Mouse (Mus musculus): ENCODE measurements around the gene Krt87. TPM values are rescaled to one million over a fixed set of nuclear protein-coding genes. Genes with fewer than 3 reads are reported as not detected.
A peak's percentile ranks its signal among the peaks of the same experiment; 100 is the strongest.

Gene Krt87
- polyA plus RNA-seq, 1 experiment from 2014 or later: 0.21 TPM

DNA sequence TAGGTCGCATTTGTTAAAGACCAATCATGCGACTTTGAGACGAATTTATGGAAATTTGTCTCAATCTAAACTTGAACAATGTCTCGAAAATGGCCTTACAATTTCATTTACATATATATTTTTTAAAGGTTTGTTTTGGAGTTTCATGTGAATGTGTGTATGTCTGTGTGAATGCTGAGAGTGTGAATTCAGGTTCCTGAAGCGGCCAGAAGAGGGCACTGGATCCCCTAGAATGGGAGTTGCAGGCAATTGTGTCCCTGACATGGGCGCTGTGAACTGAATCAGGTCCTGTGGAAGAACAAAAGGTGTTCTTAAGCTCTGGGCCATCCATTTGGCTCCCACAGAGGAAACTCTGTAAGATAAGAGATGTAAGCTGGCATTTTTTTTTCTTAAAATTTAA is 17.3 kb upstream of the Krt87 start:
- no peak for ATAC-seq
- H3K4me3 ChIP-seq (replicated peaks): no peak overlapping the region
- H3K27ac ChIP-seq: no peak overlapping the region
- no peaks in the 10 kb centered on the region for H3K9me3 ChIP-seq
- H3K4me2 ChIP-seq (replicated peaks): no peak overlapping the region
- H3K36me3 ChIP-seq: no peaks in the 10 kb centered on the region
- no peaks in the 10 kb centered on the region for H3K4me1 ChIP-seq (replicated peaks)
- H3K27me3 ChIP-seq (replicated peaks): no peaks in the 10 kb centered on the region
- 92% methylated on average over 6 of the region's 6 CpGs for WGBS
- no peak overlapping the region for H3K9ac ChIP-seq

DNA sequence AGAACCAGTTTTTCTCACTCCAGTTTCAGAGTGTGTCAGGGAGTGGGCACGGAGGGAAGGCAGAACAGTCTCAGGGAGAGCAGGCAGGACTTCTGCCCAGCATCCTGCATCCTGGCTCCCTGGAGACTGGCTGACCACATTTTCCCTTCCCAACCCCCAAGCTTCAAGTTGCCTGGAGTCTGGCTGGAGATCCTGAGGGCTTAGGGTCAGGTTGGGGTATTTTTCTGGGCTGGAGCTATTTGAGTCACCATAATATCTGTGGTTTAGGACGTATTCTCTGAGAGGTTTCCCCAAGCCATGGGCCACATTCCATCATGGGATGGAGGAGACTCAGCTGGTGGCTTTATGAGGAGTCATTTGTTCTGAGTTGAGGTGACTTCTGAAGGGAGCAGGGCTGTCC is 16.7 kb upstream of the Krt87 start:
- H3K27ac ChIP-seq: no peak overlapping the region
- no peak for ATAC-seq
- no peaks in the 10 kb centered on the region for H3K4me1 ChIP-seq (replicated peaks)
- no peaks in the 10 kb centered on the region for H3K27me3 ChIP-seq (replicated peaks)
- no peaks in the 10 kb centered on the region for H3K9me3 ChIP-seq
- WGBS: 79% methylated on average over 2 of the region's 2 CpGs
- H3K36me3 ChIP-seq: no peaks in the 10 kb centered on the region
- no peak overlapping the region for H3K4me3 ChIP-seq (replicated peaks)
- no peak overlapping the region for H3K9ac ChIP-seq
- no peak overlapping the region for H3K4me2 ChIP-seq (replicated peaks)

DNA sequence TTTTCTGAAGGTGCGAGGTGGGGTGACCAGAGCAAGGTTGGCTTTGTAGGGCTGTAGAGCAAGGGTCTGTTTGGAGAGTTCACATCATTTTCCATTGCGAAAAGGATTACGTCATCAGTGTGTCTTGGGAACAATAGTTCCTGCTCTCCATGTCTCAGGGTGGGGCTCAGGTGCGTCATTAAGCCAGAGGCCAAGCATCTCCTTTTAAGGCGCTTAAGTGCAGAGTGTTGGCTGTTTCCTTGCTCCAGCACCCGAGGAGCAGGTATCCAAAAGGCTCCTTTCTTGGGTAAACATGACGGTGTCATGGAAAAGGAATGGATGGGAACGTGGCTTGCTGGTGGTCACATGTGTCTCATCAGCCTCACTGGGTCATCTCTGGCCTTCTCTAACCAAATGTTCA is 16.2 kb upstream of the Krt87 start:
- 0 out of 2 replicates have a peak, but pooled peaks have one; percentile 47 for ATAC-seq
- no peaks in the 10 kb centered on the region for H3K27me3 ChIP-seq (replicated peaks)

DNA sequence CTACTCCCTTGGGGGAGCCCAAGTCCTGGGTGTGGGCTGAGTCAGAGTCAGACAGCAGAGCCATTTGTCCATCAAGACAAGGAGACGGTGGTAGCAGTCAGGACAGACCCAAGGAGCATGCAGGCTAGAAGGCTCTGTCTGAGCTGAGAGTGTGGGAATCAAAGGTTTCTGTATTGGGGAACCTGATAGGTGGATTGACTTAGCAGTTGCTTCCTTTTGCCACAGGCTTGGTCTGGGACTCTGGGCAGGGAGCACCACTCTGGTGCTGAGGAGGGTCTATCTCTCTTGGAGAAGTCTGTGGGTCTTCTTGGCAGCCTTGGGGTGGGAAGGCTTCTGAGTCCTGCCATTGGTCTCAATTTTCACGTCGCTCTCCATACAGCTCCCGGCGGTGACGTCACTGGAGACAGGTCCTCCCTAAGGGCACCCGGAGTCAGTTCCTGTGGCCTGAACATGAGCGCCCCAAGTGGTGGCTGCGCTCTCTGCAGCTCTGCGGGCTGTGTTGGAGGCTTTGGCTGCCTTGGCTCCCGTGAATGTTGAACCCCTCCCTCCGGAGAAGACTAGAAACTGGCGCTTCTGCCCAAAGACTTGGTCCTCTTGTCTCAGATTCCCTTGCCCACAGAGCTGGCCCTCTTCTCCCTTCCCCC is 14.6 kb upstream of the Krt87 start:
- no peaks in the 10 kb centered on the region for H3K9me3 ChIP-seq
- H3K4me2 ChIP-seq (replicated peaks): peak overlapping the region; percentile 40
- H3K27me3 ChIP-seq (replicated peaks): no peaks in the 10 kb centered on the region
- WGBS: 7% methylated on average over 13 of the region's 13 CpGs
- no peaks in the 10 kb centered on the region for H3K4me1 ChIP-seq (replicated peaks)
- peak; percentile 83 for ATAC-seq
- no peak overlapping the region for H3K9ac ChIP-seq
- no peaks in the 10 kb centered on the region for H3K36me3 ChIP-seq
- no peak overlapping the region for H3K27ac ChIP-seq
- no peak overlapping the region for H3K4me3 ChIP-seq (replicated peaks)

More for the DNA sequence above, 16.2 kb upstream of the Krt87 start:
- 75% methylated on average over 8 of the region's 8 CpGs for WGBS
- no peak overlapping the region for H3K4me2 ChIP-seq (replicated peaks)
- no peak overlapping the region for H3K4me3 ChIP-seq (replicated peaks)
- H3K4me1 ChIP-seq (replicated peaks): no peaks in the 10 kb centered on the region
- no peaks in the 10 kb centered on the region for H3K9me3 ChIP-seq
- H3K27ac ChIP-seq: no peak overlapping the region
- no peak overlapping the region for H3K9ac ChIP-seq
- no peaks in the 10 kb centered on the region for H3K36me3 ChIP-seq

DNA sequence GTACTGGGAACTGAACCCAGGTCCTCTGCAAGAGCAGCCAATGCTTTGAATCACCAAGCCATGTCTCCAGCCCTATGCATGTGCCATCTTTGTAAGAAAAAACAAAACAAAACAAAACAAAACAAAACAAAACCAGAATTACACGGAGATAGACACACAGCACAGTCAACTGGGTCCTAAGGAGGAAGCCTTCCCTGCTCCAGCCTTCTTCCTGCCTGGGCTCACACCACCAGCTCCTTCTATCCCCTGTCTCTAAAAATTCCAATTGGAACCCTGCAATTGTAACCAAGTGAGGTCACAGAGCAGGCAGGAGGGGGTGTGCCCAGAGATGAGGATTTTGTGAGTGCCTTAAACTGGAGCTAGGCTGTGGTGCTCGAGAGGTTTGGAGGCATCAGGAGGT is 8.8 kb upstream of the Krt87 start, which contains the start of gene Krt88:
Gene Krt88 (plus strand): TSS at position 301 of the 400 bp plus-strand sequence.
- H3K4me1 ChIP-seq (replicated peaks): no peaks in the 10 kb centered on the region
- no peak within 1 kb of the TSS for H3K4me2 ChIP-seq (replicated peaks)
- 75% methylated on average over 2 of the region's 2 CpGs for WGBS
- no peak within 1 kb of the TSS for H3K27ac ChIP-seq
- ATAC-seq: no peak
- H3K27me3 ChIP-seq (replicated peaks): no peaks in the 10 kb centered on the region
- no peaks in the 10 kb centered on the region for H3K36me3 ChIP-seq
- H3K4me3 ChIP-seq (replicated peaks): no peak within 1 kb of the TSS
- no peak within 1 kb of the TSS for H3K9ac ChIP-seq
- H3K9me3 ChIP-seq: no peaks in the 10 kb centered on the region

DNA sequence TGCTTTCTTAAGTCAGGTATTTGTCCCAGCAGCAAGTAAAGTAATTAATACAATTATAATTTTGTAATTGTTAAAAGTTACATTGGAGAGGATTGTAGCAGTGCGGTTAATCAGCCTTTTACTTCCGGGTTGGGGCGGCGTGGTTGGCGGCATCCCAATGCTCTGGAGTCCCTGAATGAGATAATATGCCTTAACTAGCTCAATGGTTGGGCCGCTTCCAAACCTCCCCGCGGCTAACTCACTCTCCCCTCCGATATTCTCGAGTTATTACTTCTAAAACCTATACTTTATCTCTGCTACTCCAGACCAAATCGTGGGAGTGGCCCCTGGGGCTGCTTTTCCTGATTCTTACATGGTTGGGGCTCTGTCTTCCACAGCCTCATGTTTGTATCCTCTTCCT is 8.0 kb upstream of the Krt87 start:
- ATAC-seq: no peak
- H3K4me1 ChIP-seq (replicated peaks): no peaks in the 10 kb centered on the region
- H3K4me2 ChIP-seq (replicated peaks): no peak overlapping the region
- no peak overlapping the region for H3K4me3 ChIP-seq (replicated peaks)
- no peak overlapping the region for H3K27ac ChIP-seq
- 74% methylated on average over 11 of the region's 11 CpGs for WGBS
- H3K36me3 ChIP-seq: no peaks in the 10 kb centered on the region
- no peaks in the 10 kb centered on the region for H3K27me3 ChIP-seq (replicated peaks)
- no peaks in the 10 kb centered on the region for H3K9me3 ChIP-seq
- no peak overlapping the region for H3K9ac ChIP-seq

DNA sequence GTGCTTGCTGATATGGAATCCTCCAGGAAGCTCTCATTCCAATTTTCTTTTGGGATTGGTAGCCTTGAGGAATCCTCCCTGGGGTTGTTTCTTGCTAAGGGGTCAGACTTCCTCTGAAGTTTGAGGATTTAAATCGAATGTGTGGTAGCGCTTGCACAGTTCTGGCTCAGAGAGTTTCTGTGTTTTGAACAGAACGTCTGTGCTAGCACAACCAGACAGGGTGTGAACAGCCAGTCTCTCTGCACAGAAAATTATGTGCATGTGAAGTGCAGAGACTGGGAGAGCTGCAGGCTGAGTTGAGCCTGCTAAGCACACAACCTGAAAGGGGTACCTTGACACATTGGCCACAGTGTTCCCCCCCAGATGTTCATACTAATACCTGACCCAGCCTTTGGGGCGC is 2.2 kb upstream of the Krt87 start:
- Histone ChIP-seq H3K27me3 (replicated peaks) (peaks cover 23% of the 10 kb centered on the region), H3K9me3 (no peaks in the 10 kb centered on the region), H3K36me3 (no peaks in the 10 kb centered on the region), H3K4me1 (replicated peaks) (peaks cover 5% of the 10 kb centered on the region), H3K9ac (no peak overlapping the region), H3K27ac (no peak overlapping the region), H3K4me2 (replicated peaks) (no peak overlapping the region), H3K4me3 (replicated peaks) (no peak overlapping the region)
- no peak for ATAC-seq
- WGBS: 76% methylated on average over 4 of the region's 4 CpGs

DNA sequence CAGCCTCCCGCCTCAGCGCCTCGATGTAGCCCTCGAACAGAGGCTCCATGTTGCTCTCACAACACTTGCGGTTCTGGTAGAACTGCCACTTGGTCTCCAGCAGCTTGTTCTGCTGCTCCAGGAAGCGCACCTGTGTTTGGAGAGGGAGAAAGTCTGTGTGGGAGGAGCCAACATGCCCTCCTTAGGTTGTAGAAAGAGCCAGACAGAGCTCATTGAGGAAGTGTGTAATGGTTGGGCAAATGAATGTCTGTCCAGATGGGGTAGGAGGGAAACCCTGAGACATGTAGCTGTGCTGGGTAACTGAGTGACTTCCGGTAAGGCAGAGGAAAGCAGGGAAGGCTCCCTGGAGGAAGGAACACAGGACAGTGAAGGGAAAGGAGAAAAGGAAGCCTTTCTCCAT is 2.0 kb downstream of the Krt87 start:
- Histone ChIP-seq H3K9me3 (no peaks in the 10 kb centered on the region), H3K27ac (no peak overlapping the region), H3K27me3 (replicated peaks) (peaks cover 23% of the 10 kb centered on the region), H3K4me3 (replicated peaks) (no peak overlapping the region), H3K4me2 (replicated peaks) (no peak overlapping the region), H3K4me1 (replicated peaks) (peaks cover 5% of the 10 kb centered on the region), H3K36me3 (no peaks in the 10 kb centered on the region), H3K9ac (no peak overlapping the region)
- WGBS: 78% methylated on average over 7 of the region's 7 CpGs
- ATAC-seq: no peak; the same call in 1 of the 2 replicates

DNA sequence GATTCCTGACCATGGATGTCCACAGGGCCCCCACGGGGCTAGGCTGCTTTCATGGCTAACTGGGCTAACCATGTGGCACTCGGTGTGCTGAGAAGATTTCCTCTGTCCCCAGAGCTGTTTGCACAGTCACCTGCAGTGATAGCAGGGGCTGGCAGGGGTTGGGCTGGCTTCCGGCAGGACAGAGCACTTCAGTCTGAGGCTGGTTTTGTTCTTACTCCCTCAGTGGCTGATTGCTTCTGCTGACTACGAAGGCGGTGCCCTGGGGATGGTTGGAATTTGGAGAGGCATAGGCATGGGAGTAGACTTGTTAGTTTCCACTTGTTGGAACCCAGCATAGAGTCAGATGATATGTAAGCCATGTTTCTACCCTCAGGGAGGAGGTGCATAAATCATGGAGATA is 13.7 kb downstream of the Krt87 start:
- Histone ChIP-seq H3K4me2 (replicated peaks) (no peak overlapping the region), H3K36me3 (no peaks in the 10 kb centered on the region), H3K9ac (no peak overlapping the region), H3K4me3 (replicated peaks) (no peak overlapping the region), H3K4me1 (replicated peaks) (peaks cover 5% of the 10 kb centered on the region; the same call in 1 of the 2 replicates), H3K9me3 (no peaks in the 10 kb centered on the region), H3K27ac (no peak overlapping the region), H3K27me3 (replicated peaks) (no peaks in the 10 kb centered on the region)
- no peak for ATAC-seq
- WGBS: 26% methylated on average over 5 of the region's 5 CpGs

DNA sequence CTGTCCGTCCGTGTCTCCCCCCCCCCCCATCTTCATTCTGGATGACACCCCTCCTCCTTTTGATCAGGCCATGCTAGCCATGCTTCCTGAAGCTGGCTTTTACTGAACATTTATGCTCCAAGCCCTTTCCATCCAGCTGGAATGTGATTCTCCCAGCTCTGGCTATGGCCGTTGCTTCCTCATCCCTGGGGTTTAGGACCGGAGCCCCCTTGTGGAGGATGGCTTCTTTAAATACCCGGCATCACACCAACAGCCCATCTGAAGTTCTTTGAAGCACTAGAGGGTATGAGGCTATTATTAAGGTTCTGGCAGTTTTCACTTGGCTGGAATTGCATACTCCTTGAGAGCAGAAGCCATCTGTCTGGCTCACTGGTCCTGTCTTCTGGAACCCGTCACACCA is 17.7 kb downstream of the Krt87 start:
- Histone ChIP-seq H3K27ac (no peak overlapping the region), H3K36me3 (no peaks in the 10 kb centered on the region), H3K4me2 (replicated peaks) (no peak overlapping the region), H3K9me3 (no peaks in the 10 kb centered on the region), H3K4me3 (replicated peaks) (no peak overlapping the region), H3K27me3 (replicated peaks) (no peaks in the 10 kb centered on the region), H3K4me1 (replicated peaks) (peaks cover 5% of the 10 kb centered on the region; the same call in 1 of the 2 replicates), H3K9ac (no peak overlapping the region)
- no peak for ATAC-seq
- WGBS: 48% methylated on average over 6 of the region's 6 CpGs

DNA sequence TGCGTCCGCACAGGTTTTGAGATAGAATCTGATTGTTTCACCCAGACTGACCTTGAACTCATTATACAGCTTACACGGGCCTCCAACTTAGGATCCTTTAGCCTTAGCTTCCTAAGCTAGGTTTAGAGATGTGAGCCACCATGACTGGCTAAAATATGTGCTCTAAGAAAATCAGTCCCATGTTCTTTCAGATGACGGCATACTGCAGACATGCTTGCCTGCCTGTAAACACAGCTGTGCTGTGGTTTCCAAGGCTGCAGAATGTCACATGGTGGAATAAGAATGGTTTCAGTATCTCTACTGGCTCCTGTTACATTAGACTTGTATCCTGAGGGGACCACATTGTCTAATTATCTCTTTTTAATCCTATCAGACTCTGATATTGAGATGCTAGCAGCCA is 19.7 kb downstream of the Krt87 start:
- no peak overlapping the region for H3K4me3 ChIP-seq (replicated peaks)
- no peak for ATAC-seq
- WGBS: 72% methylated on average over 4 of the region's 4 CpGs

DNA sequence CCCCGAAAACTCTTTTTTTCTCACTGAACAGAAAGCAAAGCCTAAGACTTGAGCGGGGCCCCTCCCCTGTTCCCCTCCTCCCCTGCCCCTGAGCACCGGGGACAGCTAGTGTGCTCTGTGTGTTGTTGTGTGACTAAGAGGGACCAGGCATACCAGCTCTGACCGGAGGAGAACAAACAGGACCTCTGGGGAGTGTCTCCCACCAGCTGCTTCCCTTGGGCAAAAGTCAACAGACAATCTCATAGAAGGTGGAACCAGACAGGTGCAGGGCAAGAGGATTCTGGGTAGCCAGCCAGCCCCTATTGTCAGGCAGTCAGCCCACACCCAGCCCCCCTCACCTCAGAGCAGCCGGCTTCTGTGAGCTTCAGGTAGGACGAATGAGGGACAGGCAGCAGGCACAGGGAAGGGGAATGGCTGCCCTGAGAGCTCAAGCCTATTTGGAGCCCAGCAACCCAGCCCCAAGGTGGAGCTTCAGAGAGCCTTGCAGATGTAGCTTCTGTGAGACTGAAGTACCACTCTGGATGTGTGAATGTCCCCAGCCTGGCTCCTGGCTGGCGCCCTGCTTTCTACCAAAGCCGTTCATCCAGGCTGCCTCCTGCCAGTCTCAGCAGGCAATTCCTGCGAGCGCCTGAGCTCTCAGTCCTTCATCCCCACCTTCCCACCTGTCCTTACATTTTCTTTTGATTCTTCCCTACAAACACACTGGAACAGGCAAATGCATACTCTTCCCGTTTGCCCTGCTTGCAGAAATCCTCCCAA is 23.6 kb downstream of the Krt87 start:
- Histone ChIP-seq H3K36me3 (no peaks in the 10 kb centered on the region), H3K4me2 (replicated peaks) (peak overlapping the region; percentile 61), H3K4me1 (replicated peaks) (peaks cover 19% of the 10 kb centered on the region), H3K9me3 (no peaks in the 10 kb centered on the region), H3K9ac (no peak overlapping the region), H3K27ac (0 out of 2 replicates have a peak overlapping the region, but pooled peaks have one; percentile 20), H3K27me3 (replicated peaks) (no peaks in the 10 kb centered on the region; the same call in 1 of the 2 replicates), H3K4me3 (replicated peaks) (no peak overlapping the region)
- ATAC-seq: peak; percentile 57
- WGBS: 36% methylated on average over 11 of the region's 11 CpGs

More for the DNA sequence above, 19.7 kb downstream of the Krt87 start:
- Histone ChIP-seq H3K36me3 (no peaks in the 10 kb centered on the region), H3K4me2 (replicated peaks) (no peak overlapping the region), H3K27ac (no peak overlapping the region), H3K9me3 (no peaks in the 10 kb centered on the region), H3K27me3 (replicated peaks) (no peaks in the 10 kb centered on the region), H3K4me1 (replicated peaks) (peaks cover 11% of the 10 kb centered on the region), H3K9ac (no peak overlapping the region)
